Mouse (Mus musculus) right cerebral cortex, postnatal 25 days (tissue): ENCODE results near the gene Cdca8.

Source experiments
- DNase-seq: peaks from one replicate; pipeline ENCODE4 v3.0.0; 2022

Cdca8 gene

GRCm38 (mm10) chr4:124951036-124951433 lies 11.9 kb upstream of the Cdca8 start:
- DNase-seq, result no peak

GRCm38 (mm10) chr4:124950181-124951035 lies 11.3 kb upstream of the Cdca8 start:
- no peak for DNase-seq

- no peak for DNase-seq
These were observed 10.4 kb upstream of the Cdca8 start for GRCm38 (mm10) chr4:124949488-124949887.

GRCm38 (mm10) chr4:124944961-124945360 lies 5.8 kb upstream of the Cdca8 start:
- DNase-seq, result no peak

GRCm38 (mm10) chr4:124943781-124944180 lies 4.7 kb upstream of the Cdca8 start:
- DNase-seq, result no peak

GRCm38 (mm10) chr4:124943022-124943421 lies 3.9 kb upstream of the Cdca8 start:
- DNase-seq, result peak; percentile 70

- peak; percentile 95 for DNase-seq
These were observed 2.3 kb downstream of the Cdca8 start, which contains the start of gene 9930104L06Rik for GRCm38 (mm10) chr4:124936613-124937471. TSS of gene 9930104L06Rik (plus strand) at chr4:124937048.

GRCm38 (mm10) chr4:124928102-124928501 lies 11.0 kb downstream of the Cdca8 start:
- DNase-seq, result no peak

- no peak for DNase-seq
These were observed 32.9 kb downstream of the Cdca8 start for GRCm38 (mm10) chr4:124905971-124906822.

GRCm38 (mm10) chr4:124905417-124905816 lies 33.7 kb downstream of the Cdca8 start:
- no peak for DNase-seq

GRCm38 (mm10) chr4:124899906-124900305 lies 39.2 kb downstream of the Cdca8 start:
- DNase-seq, result no peak

- DNase-seq, result no peak
These were observed 40.7 kb downstream of the Cdca8 start for GRCm38 (mm10) chr4:124898428-124898827.

- DNase-seq, result peak; percentile 86
These were observed 44.3 kb downstream of the Cdca8 start for GRCm38 (mm10) chr4:124894508-124895428.

GRCm38 (mm10) chr4:124893769-124894168 lies 45.3 kb downstream of the Cdca8 start:
- no peak for DNase-seq

- DNase-seq, result no peak
These were observed 48.3 kb downstream of the Cdca8 start for GRCm38 (mm10) chr4:124890831-124891230.

- no peak for DNase-seq
These were observed 49.2 kb downstream of the Cdca8 start for GRCm38 (mm10) chr4:124889935-124890334.

- no peak for DNase-seq
These were observed 50.4 kb downstream of the Cdca8 start for GRCm38 (mm10) chr4:124888702-124889101.

GRCm38 (mm10) chr4:124882151-124882729 lies 56.9 kb downstream of the Cdca8 start:
- peak; percentile 36 for DNase-seq

GRCm38 (mm10) chr4:124881341-124881908 lies 57.7 kb downstream of the Cdca8 start:
- DNase-seq, result peak; percentile 87

GRCm38 (mm10) chr4:124880599-124880998 lies 58.5 kb downstream of the Cdca8 start, which contains the start of gene Epha10:
TSS of gene Epha10 (plus strand) at chr4:124880899.
- no peak for DNase-seq

- no peak for DNase-seq
These were observed 66.4 kb downstream of the Cdca8 start for GRCm38 (mm10) chr4:124872719-124873118.
